Mouse (Mus musculus): ENCODE data around the gene Hk1. TPM values are rescaled to one million over a fixed set of nuclear protein-coding genes. Genes with fewer than 3 reads are reported as not detected.

Gene Hk1
- polyA plus RNA-seq, 1 experiment = 9.7 TPM

- no peak for DNase-seq (ENCODE audit: low read depth, low spot score)
- 70% methylated on average over 6 of the region's 6 CpGs for WGBS
Measured at GRCm38 (mm10) chr10:62287460-62288124, 92.1 kb downstream of the Hk1 start.

- WGBS = 63% methylated on average over 4 of the region's 4 CpGs
- no peak for DNase-seq (ENCODE audit: low read depth, low spot score)
Measured at GRCm38 (mm10) chr10:62283206-62283792, 96.4 kb downstream of the Hk1 start.

- 72% methylated on average over 9 of the region's 9 CpGs for WGBS
- no peak for DNase-seq (ENCODE audit: low read depth, low spot score)
Measured at GRCm38 (mm10) chr10:62282782-62283181, 96.9 kb downstream of the Hk1 start.

- 20% methylated on average over 4 of the region's 4 CpGs for WGBS
Measured at GRCm38 (mm10) chr10:62279671-62280070, 100.0 kb downstream of the Hk1 start.

GRCm38 (mm10) chr10:62279066-62279465 lies 100.6 kb downstream of the Hk1 start:
- no peak for DNase-seq (ENCODE audit: low read depth, low spot score)
- 61% methylated on average over 3 of the region's 3 CpGs for WGBS

More at GRCm38 (mm10) chr10:62279671-62280070, 100.0 kb downstream of the Hk1 start:
- peak; percentile 42 for DNase-seq (ENCODE audit: low read depth, low spot score)

- no peak for DNase-seq (ENCODE audit: low read depth, low spot score)
- WGBS = 94% methylated on average over 18 of the region's 19 CpGs
Measured at GRCm38 (mm10) chr10:62277499-62278293, 102.0 kb downstream of the Hk1 start.

- DNase-seq (ENCODE audit: low read depth, low spot score) = peak; percentile 67
- 11% methylated on average over 4 of the region's 4 CpGs for WGBS
Measured at GRCm38 (mm10) chr10:62275235-62275634, 104.5 kb downstream of the Hk1 start.

GRCm38 (mm10) chr10:62269278-62269677 lies 110.4 kb downstream of the Hk1 start:
- 80% methylated on average over 16 of the region's 16 CpGs for WGBS
- DNase-seq (ENCODE audit: low read depth, low spot score) = no peak

GRCm38 (mm10) chr10:62264299-62264698 lies 115.4 kb downstream of the Hk1 start:
- 20% methylated on average over 2 of the region's 2 CpGs for WGBS
- DNase-seq (ENCODE audit: low read depth, low spot score) = no peak

GRCm38 (mm10) chr10:62261115-62261886 lies 118.4 kb downstream of the Hk1 start:
- DNase-seq (ENCODE audit: low read depth, low spot score) = peak; percentile 52
- 9% methylated on average over 18 of the region's 18 CpGs for WGBS

- 85% methylated on average over 5 of the region's 5 CpGs for WGBS
- DNase-seq (ENCODE audit: low read depth, low spot score) = no peak
Measured at GRCm38 (mm10) chr10:62258298-62258697, 121.4 kb downstream of the Hk1 start.

GRCm38 (mm10) chr10:62252496-62253235 lies 127.0 kb downstream of the Hk1 start:
- 73% methylated on average over 27 of the region's 27 CpGs for WGBS
- no peak for DNase-seq (ENCODE audit: low read depth, low spot score)

GRCm38 (mm10) chr10:62252000-62252488 lies 127.7 kb downstream of the Hk1 start, which contains the start of gene Tacr2:
Tacr2 (plus strand) TSS chr10:62252438.
- no peak for DNase-seq (ENCODE audit: low read depth, low spot score)
- WGBS = 74% methylated on average over 12 of the region's 12 CpGs

- DNase-seq (ENCODE audit: low read depth, low spot score) = no peak
- WGBS = 9% methylated on average over 8 of the region's 8 CpGs
Measured at GRCm38 (mm10) chr10:62247815-62248214, 131.9 kb downstream of the Hk1 start.

GRCm38 (mm10) chr10:62247156-62247555 lies 132.6 kb downstream of the Hk1 start:
- WGBS = 87% methylated on average over 3 of the region's 3 CpGs
- DNase-seq (ENCODE audit: low read depth, low spot score) = no peak

- no peak for DNase-seq (ENCODE audit: low read depth, low spot score)
Measured at GRCm38 (mm10) chr10:62244067-62244466, 135.6 kb downstream of the Hk1 start.

GRCm38 (mm10) chr10:62242896-62243295 lies 136.8 kb downstream of the Hk1 start:
- 39% methylated on average over 13 of the region's 13 CpGs for WGBS
- DNase-seq (ENCODE audit: low read depth, low spot score) = no peak

More at GRCm38 (mm10) chr10:62244067-62244466, 135.6 kb downstream of the Hk1 start:
- WGBS = 89% methylated on average over 9 of the region's 9 CpGs

- DNase-seq (ENCODE audit: low read depth, low spot score) = no peak
- 52% methylated on average over 10 of the region's 10 CpGs for WGBS
Measured at GRCm38 (mm10) chr10:62242358-62242757, 137.3 kb downstream of the Hk1 start.

- 49% methylated on average over 6 of the region's 6 CpGs for WGBS
- no peak for DNase-seq (ENCODE audit: low read depth, low spot score)
Measured at GRCm38 (mm10) chr10:62239270-62239669, 140.4 kb downstream of the Hk1 start.

All from large intestine, adult 2 months (tissue).